Mouse (Mus musculus) heart, embryonic 15.5 days (tissue): ENCODE data around the gene Erc2. TPM values are rescaled to one million over a fixed set of nuclear protein-coding genes. Genes with fewer than 3 reads are reported as not detected.

Experiments used
- ATAC-seq: fragments of 200-750 bp; cut with Nextera tagmentation; replicated peaks from 2 replicates; pipeline ENCODE4 v1.8.0; 2017; ENCODE audit warnings: low read depth, moderate TSS enrichment; ENCODE audit not compliant: insufficient number of reproducible peaks, insufficient read depth, low FRiP score
- H3K27ac ChIP-seq: fragments of 300-500 bp; sonication (generic); 2 replicates; pipeline ENCODE4 v1.5.1; 2015; ENCODE audit warnings: mild to moderate bottlenecking, inconsistent platforms
- H3K27me3 ChIP-seq: fragments of 300-500 bp; sonication (generic); 2 replicates; pipeline ENCODE4 v1.6.1; 2015; ENCODE audit warnings: inconsistent platforms
- H3K36me3 ChIP-seq: fragments of 300-500 bp; sonication (generic); 2 replicates; pipeline ENCODE4 v1.6.1; 2015; ENCODE audit warnings: mild to moderate bottlenecking, inconsistent platforms
- H3K4me1 ChIP-seq: fragments of 300-500 bp; sonication (generic); replicated peaks from 2 replicates; pipeline ENCODE4 v1.6.1; 2015; ENCODE audit warnings: inconsistent platforms
- H3K4me2 ChIP-seq: fragments of 300-500 bp; sonication (generic); 2 replicates; pipeline ENCODE4 v1.6.1; 2015; ENCODE audit warnings: inconsistent platforms, mild to moderate bottlenecking, moderate library complexity
- H3K4me3 ChIP-seq: fragments of 300-500 bp; sonication (generic); 2 replicates; pipeline ENCODE4 v1.5.1; 2015; ENCODE audit warnings: mild to moderate bottlenecking, inconsistent platforms
- H3K9ac ChIP-seq: fragments of 300-500 bp; sonication (generic); 2 replicates; pipeline ENCODE4 v1.6.1; 2015; ENCODE audit warnings: mild to moderate bottlenecking, inconsistent platforms
- H3K9me3 ChIP-seq: fragments of 300-500 bp; sonication (generic); replicated peaks from 2 replicates; pipeline ENCODE4 v1.6.1; 2016; ENCODE audit warnings: inconsistent platforms
- WGBS: fragments of 180-500 bp; shearing (Covaris S2); methylation state at CpG from one replicate; pipeline ENCODE4 v1.1.7; 2015; ENCODE audit warnings: mixed read lengths; 5-methylcytosine and 5-hydroxymethylcytosine counted together
- polyA plus RNA-seq: library from polyadenylated mRNA; unstranded; fragments of >200 nt; fragmentation: Nextera tagmentation; extraction: Ambion mirVana; gene quantifications from 2 replicates; pipeline ENCODE4 v1.2.1, GENCODE M21; 2015

Erc2 gene
- polyA plus RNA-seq, 1 experiment from 2014 or later = 2.2 TPM

DNA sequence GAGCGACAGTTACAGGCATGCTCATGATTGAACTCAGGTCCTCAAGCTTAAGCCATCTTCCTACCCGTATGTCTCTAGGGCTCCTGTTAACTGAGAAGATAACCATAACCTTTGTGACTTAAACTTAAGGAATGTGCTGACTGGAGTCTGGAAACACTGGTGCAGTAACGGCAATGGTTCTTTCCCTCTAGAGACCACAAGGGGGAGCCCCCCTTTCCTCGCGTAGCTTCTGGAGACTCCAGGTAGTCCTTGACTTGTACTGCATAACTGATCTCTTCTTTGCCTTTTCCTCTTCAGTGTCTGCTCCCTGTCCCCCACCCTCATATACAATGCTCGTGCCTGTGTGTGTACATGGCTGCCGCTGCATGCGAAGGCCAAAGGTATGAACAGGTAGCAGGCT, 326.2 kb downstream of the Erc2 start:
- Histone ChIP-seq H3K4me3 (no peak overlapping the region), H3K36me3 (no peaks in the 10 kb centered on the region), H3K9me3 (no peaks in the 10 kb centered on the region), H3K4me2 (no peak overlapping the region), H3K27me3 (no peaks in the 10 kb centered on the region), H3K27ac (no peak overlapping the region), H3K4me1 (peaks cover 4% of the 10 kb centered on the region; the same call in 1 of the 2 replicates), H3K9ac (no peak overlapping the region)
- 69% methylated on average over 8 of the region's 8 CpGs for WGBS
- no peak for ATAC-seq

DNA sequence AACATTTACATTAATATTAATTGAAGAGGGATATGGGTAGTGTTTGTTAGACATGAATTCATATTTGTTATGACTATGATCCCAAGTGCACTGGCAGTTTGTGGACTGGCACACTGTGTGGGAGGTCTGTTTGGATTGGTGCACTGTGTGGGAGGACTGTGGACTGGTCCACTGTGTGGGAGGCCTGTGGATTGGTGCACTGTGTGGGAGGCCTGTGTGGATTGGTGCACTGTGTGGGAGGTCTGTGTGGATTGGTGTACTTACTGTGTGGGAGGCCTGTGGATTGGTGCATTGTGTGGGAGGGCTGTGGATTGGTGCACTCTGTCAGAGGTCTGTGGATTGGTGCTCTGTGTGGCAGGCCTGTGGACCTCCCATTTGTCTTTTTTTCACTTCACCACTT, 331.6 kb downstream of the Erc2 start:
- no peaks in the 10 kb centered on the region for H3K27me3 ChIP-seq
- no peak for ATAC-seq
- H3K27ac ChIP-seq = no peak overlapping the region
- no peak overlapping the region for H3K9ac ChIP-seq
- no peaks in the 10 kb centered on the region for H3K4me1 ChIP-seq
- no peak overlapping the region for H3K4me3 ChIP-seq
- no peaks in the 10 kb centered on the region for H3K9me3 ChIP-seq
- H3K4me2 ChIP-seq = no peak overlapping the region
- H3K36me3 ChIP-seq = no peaks in the 10 kb centered on the region

DNA sequence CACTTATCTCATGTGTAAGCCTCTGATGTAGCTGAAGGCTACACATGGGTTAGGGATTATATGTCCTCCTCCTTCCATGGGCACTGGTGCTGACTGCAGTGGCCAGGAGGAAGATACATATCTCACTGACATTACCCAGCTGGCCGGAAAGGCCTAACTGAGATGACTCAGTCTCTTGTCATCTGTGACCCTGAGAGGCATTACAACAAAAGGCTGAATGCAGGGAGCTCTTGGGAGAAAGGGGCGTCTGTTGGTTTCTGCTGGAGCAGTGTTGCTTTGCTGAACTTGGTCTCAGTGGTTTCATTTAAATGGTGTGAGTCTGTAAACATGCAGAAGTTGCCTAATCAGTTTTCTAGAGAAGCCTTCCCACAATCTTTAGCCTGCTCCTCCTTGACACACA, 334.6 kb downstream of the Erc2 start:
- Histone ChIP-seq H3K9ac (no peak overlapping the region), H3K4me2 (no peak overlapping the region), H3K27me3 (no peaks in the 10 kb centered on the region), H3K36me3 (no peaks in the 10 kb centered on the region), H3K4me1 (no peaks in the 10 kb centered on the region), H3K27ac (no peak overlapping the region), H3K4me3 (no peak overlapping the region), H3K9me3 (no peaks in the 10 kb centered on the region)
- WGBS = 31% methylated on average over 2 of the region's 2 CpGs
- no peak for ATAC-seq

- Histone ChIP-seq H3K9ac (no peak overlapping the region), H3K4me3 (no peak overlapping the region), H3K4me2 (no peak overlapping the region), H3K27ac (no peak overlapping the region), H3K36me3 (no peaks in the 10 kb centered on the region), H3K9me3 (no peaks in the 10 kb centered on the region), H3K4me1 (no peaks in the 10 kb centered on the region), H3K27me3 (no peaks in the 10 kb centered on the region)
- WGBS = 80% methylated on average over 6 of the region's 6 CpGs
- ATAC-seq = no peak
Measured at GRCm38 (mm10) chr14:27973701-27974100, 351.5 kb downstream of the Erc2 start.

GRCm38 (mm10) chr14:27975661-27976060, 353.4 kb downstream of the Erc2 start:
- no peak for ATAC-seq
- Histone ChIP-seq H3K4me3 (no peak overlapping the region), H3K4me1 (no peaks in the 10 kb centered on the region), H3K9me3 (no peaks in the 10 kb centered on the region), H3K27me3 (no peaks in the 10 kb centered on the region), H3K27ac (no peak overlapping the region), H3K4me2 (no peak overlapping the region), H3K36me3 (no peaks in the 10 kb centered on the region), H3K9ac (no peak overlapping the region)
- 78% methylated on average over 1 of the region's 1 CpGs for WGBS

DNA sequence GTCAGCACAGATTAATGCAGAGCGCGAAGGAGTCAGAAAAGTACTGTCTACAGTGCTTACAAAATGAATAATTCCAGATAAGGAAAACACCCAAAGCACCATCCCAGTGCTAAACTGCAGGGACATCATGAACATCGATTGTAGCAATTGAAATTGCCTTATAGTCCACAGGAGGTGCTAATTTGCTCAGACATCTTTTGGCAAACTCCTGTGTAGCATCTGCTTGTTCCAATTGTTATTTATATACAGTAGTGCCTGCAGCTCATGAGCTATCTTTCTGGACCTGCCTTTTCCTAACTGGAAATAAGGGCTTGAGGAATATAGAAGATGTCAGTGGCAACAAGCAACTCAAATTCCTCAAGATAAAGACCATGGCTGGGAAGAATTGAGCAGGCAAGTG, 362.5 kb downstream of the Erc2 start:
- H3K4me2 ChIP-seq = no peak overlapping the region
- ATAC-seq = no peak
- no peaks in the 10 kb centered on the region for H3K4me1 ChIP-seq
- no peak overlapping the region for H3K27ac ChIP-seq
- no peaks in the 10 kb centered on the region for H3K36me3 ChIP-seq
- no peaks in the 10 kb centered on the region for H3K27me3 ChIP-seq
- no peaks in the 10 kb centered on the region for H3K9me3 ChIP-seq
- no peak overlapping the region for H3K9ac ChIP-seq
- WGBS = 78% methylated on average over 3 of the region's 3 CpGs
- no peak overlapping the region for H3K4me3 ChIP-seq

DNA sequence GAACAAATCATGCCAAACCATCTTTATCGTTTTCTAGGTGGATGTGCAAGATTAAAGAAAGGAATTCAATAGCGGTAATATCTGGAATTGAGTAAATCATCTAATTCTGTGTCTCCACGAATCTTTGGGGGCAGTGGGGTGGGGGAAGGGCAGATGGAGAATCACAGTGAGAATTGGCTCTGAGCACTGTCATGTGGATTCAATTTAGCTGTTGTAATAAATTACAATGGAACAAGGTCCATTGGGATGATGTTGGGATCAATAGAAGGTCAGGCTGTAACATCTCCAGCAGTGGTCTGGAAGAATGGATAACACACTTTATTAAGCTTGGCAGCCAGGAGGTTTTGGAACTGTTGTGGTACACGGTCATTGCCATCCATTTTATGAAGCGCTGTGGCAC, 363.0 kb downstream of the Erc2 start:
- Histone ChIP-seq H3K9ac (no peak overlapping the region), H3K9me3 (no peaks in the 10 kb centered on the region)
- WGBS = 80% methylated on average over 5 of the region's 5 CpGs

DNA sequence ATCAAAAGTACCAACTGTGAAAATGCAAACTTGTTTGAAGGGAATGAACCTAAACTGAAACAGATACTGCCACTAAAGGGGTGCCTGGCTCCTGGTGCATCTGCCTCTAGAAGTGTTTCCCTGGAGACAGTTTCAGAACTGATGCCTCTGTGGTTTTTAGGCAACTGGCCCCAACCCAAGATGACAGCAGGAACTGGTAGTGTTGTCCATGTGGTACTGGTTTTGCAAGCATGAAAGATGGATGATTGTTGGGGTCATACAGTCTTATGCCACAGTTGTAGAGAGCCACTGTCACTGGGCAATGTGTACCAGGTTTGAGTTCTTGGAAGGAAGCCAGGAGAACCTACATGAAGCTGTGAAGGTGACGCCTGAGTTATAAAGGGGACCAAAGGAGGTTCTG, 365.2 kb downstream of the Erc2 start:
- WGBS = 71% methylated on average over 1 of the region's 1 CpGs
- ATAC-seq = no peak
- H3K27me3 ChIP-seq = no peaks in the 10 kb centered on the region
- no peak overlapping the region for H3K27ac ChIP-seq
- no peaks in the 10 kb centered on the region for H3K4me1 ChIP-seq
- H3K36me3 ChIP-seq = no peaks in the 10 kb centered on the region
- H3K9ac ChIP-seq = no peak overlapping the region
- H3K4me2 ChIP-seq = no peak overlapping the region
- no peaks in the 10 kb centered on the region for H3K9me3 ChIP-seq
- H3K4me3 ChIP-seq = no peak overlapping the region

More for the DNA sequence above, 363.0 kb downstream of the Erc2 start:
- no peak overlapping the region for H3K27ac ChIP-seq
- H3K4me1 ChIP-seq = no peaks in the 10 kb centered on the region
- no peaks in the 10 kb centered on the region for H3K27me3 ChIP-seq
- no peaks in the 10 kb centered on the region for H3K36me3 ChIP-seq
- ATAC-seq = no peak
- no peak overlapping the region for H3K4me3 ChIP-seq
- H3K4me2 ChIP-seq = no peak overlapping the region

DNA sequence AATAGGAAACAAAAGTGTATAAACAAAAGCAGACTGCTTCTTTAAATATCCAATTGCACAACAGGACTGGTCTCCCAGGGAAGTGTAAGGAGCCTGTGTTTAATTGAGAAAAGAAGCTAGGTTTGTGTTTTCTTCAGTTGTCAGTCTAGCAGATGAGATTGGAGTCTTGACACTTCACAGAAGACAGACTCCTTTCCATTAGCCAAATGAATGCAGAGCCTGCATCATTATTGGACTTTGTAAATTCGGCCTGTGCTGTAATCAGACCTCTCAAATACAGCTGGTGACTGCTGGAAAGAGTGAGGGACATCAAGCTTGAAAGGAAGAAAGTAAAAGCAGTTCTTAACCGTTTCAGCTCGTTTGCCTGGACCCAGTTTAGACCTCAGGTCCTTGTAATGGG, 376.3 kb downstream of the Erc2 start:
- no peak overlapping the region for H3K27ac ChIP-seq
- no peak overlapping the region for H3K9ac ChIP-seq
- ATAC-seq = no peak
- 63% methylated on average over 3 of the region's 3 CpGs for WGBS
- H3K4me3 ChIP-seq = no peak overlapping the region
- H3K27me3 ChIP-seq = no peaks in the 10 kb centered on the region
- no peaks in the 10 kb centered on the region for H3K9me3 ChIP-seq
- H3K4me1 ChIP-seq = no peaks in the 10 kb centered on the region
- H3K4me2 ChIP-seq = no peak overlapping the region
- H3K36me3 ChIP-seq = no peaks in the 10 kb centered on the region

GRCm38 (mm10) chr14:28004023-28004422, 381.8 kb downstream of the Erc2 start:
- Histone ChIP-seq H3K27me3 (peaks cover 4% of the 10 kb centered on the region; the same call in 1 of the 2 replicates), H3K9ac (no peak overlapping the region), H3K9me3 (no peaks in the 10 kb centered on the region), H3K36me3 (no peaks in the 10 kb centered on the region), H3K4me1 (0 out of 2 replicates have a peak, but pooled peaks cover 2% of the 10 kb centered on the region), H3K27ac (no peak overlapping the region), H3K4me3 (no peak overlapping the region), H3K4me2 (no peak overlapping the region)
- no peak for ATAC-seq
- WGBS = 34% methylated on average over 4 of the region's 4 CpGs

DNA sequence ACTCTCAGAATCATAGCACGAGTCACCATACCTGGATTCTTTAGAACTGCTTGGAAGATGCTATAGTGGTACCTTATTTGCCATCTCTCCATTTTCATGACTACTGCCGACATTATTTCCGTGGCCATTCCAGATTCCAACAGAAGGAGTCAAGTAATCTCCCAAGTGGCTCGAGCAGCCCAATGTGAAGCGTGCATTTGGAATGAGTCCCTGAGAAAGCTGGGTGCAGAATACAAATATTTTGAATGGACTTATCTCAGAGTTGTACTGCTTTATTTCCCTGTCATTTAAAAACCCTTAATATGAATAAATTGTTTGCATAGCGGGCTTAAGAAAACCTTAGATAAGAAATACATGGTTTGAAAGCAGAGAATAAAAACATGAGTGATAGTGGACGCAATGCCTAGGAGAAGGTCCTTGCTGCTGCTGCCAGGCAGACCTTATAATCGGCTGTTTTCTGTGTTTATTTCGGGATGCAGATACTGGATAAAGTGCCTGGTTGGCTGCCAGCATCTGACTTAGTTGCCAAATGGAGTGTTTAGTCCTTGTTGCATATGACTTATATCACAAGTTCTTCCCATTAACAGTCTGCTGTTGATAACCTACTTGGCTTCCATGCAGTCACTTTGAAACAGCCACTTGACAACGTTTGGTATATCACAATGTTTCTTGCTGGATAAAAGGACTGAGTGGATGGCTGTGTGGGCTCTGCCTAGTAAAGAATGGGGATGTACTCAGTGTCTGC, 388.5 kb downstream of the Erc2 start:
- peak; percentile 86 for ATAC-seq
- WGBS = 25% methylated on average over 10 of the region's 10 CpGs
- Histone ChIP-seq H3K27me3 (peaks cover 18% of the 10 kb centered on the region), H3K4me2 (peak overlapping the region; percentile 15; the same call in 1 of the 2 replicates), H3K27ac (no peak overlapping the region), H3K9ac (no peak overlapping the region), H3K36me3 (no peaks in the 10 kb centered on the region), H3K9me3 (no peaks in the 10 kb centered on the region), H3K4me3 (no peak overlapping the region), H3K4me1 (peaks cover 14% of the 10 kb centered on the region)

DNA sequence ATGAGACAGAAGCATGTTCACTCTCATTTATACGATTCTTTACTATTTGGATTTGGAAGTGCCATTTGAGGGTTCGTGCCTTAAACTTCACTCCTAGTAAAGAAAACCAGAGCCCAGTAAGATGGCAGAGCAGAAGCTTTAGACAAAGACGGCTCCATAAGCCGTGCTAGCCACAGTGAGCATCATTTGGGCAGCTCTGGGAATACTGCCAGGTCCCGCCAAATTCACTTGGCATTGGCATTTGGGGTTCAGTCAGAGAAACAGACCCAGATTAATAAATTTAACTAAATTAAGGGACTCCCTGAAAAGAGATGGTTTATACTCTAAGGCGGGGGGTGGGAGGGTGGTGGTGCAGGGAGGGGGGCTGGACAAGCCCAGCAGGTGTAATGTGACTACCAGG, 401.0 kb downstream of the Erc2 start:
- no peak for ATAC-seq
- Histone ChIP-seq H3K9me3 (no peaks in the 10 kb centered on the region), H3K4me1 (no peaks in the 10 kb centered on the region), H3K4me3 (no peak overlapping the region), H3K4me2 (no peak overlapping the region), H3K27ac (no peak overlapping the region), H3K36me3 (no peaks in the 10 kb centered on the region), H3K27me3 (no peaks in the 10 kb centered on the region), H3K9ac (no peak overlapping the region)
- WGBS = 83% methylated on average over 6 of the region's 6 CpGs
